9 mouse cellular contexts compared by ENCODE assay signal in genomic region chr5:114308765-114309679, GRCm38 (mm10). TPM values are rescaled to one million over a fixed set of nuclear protein-coding genes. Genes with fewer than 3 reads are reported as not detected.
A peak's percentile ranks its signal among the peaks of the same experiment; 100 is the strongest.
DNase-seq lines count a peak whose midpoint lies in the region; ATAC-seq lines count a peak whose summit lies in the region.
"Had no signal": no experiment of that assay in that cellular context is flagged by ENCODE, and none has a peak within 500 bp of the region (broad histone marks: within the 10 kb centered on the region; RNA-seq: fewer than 3 reads in every experiment).

No protein-coding gene starts in this region.

- 42% methylated on average over 18 of the region's 18 CpGs for WGBS in liver, embryonic 13.5 days (ENCODE audit: insufficient replicate concordance)
- WGBS in stomach, embryonic 16.5 days: 27% methylated on average over 18 of the region's 18 CpGs

- H3K27ac ChIP-seq in liver, embryonic 13.5 days: no peak overlapping the region
- H3K27ac ChIP-seq in stomach, embryonic 16.5 days (ENCODE audit: low read length): no peak overlapping the region

- peak overlapping the region; percentile 36 for H3K4me2 ChIP-seq in liver, embryonic 13.5 days
- peak overlapping the region; percentile 69 for H3K4me2 ChIP-seq in stomach, embryonic 16.5 days (ENCODE audit: low read depth, low read length)

- H3K36me3 ChIP-seq in liver, embryonic 13.5 days: no peaks in the 10 kb centered on the region
- no peaks in the 10 kb centered on the region for H3K36me3 ChIP-seq in stomach, embryonic 16.5 days (ENCODE audit: control insufficient read depth, insufficient read depth, low read length)

- peak; percentile 8 to 63 for DNase-seq in layer of hippocampus, postnatal 14 days (ENCODE audit: low spot score in 2 of 2)
- no peak for DNase-seq in layer of hippocampus, postnatal 36 days
- peak; percentile 69 for DNase-seq in R1 (ENCODE audit: low read depth, low spot score)
- DNase-seq in forelimb bud, embryonic 11.5 days (ENCODE audit: low read depth, low spot score): peak; percentile 66
- no peak for DNase-seq in liver, embryonic 13.5 days
- no peak for DNase-seq in urinary bladder, postnatal 36 days (ENCODE audit: low spot score in 2 of 2)
- no peak for DNase-seq in adrenal gland, postnatal 36 days

- no peak overlapping the region for H3K4me3 ChIP-seq in liver, embryonic 13.5 days (replicated peaks)
- H3K4me3 ChIP-seq in stomach, embryonic 16.5 days (replicated peaks; ENCODE audit: low read length): peak overlapping the region; percentile 34

- no peaks in the 10 kb centered on the region for H3K4me1 ChIP-seq in liver, embryonic 13.5 days (replicated peaks)
- H3K4me1 ChIP-seq in stomach, embryonic 16.5 days (ENCODE audit: control insufficient read depth, insufficient read depth, low read length): peaks cover 7% of the 10 kb centered on the region

- no peaks in the 10 kb centered on the region for H3K9me3 ChIP-seq in liver, embryonic 13.5 days (replicated peaks)
- H3K9me3 ChIP-seq in stomach, embryonic 16.5 days (replicated peaks; ENCODE audit: control insufficient read depth, low read length): no peaks in the 10 kb centered on the region

- no peak overlapping the region for H3K9ac ChIP-seq in liver, embryonic 13.5 days
- peak overlapping the region; percentile 55 for H3K9ac ChIP-seq in stomach, embryonic 16.5 days (ENCODE audit: low read length)

- no peaks in the 10 kb centered on the region for H3K27me3 ChIP-seq in liver, embryonic 13.5 days
- H3K27me3 ChIP-seq in stomach, embryonic 16.5 days (ENCODE audit: control insufficient read depth, insufficient read depth, low read length): no peaks in the 10 kb centered on the region

- ATAC-seq in liver, embryonic 13.5 days (ENCODE audit: low read depth): no peak
- peak; percentile 39 for ATAC-seq in stomach, embryonic 16.5 days (ENCODE audit: insufficient read depth, low FRiP score)

RNA-seq across cellular contexts. Expression of gene Myo1h, which starts 20.1 kb away (rescaled TPM):
- total RNA-seq in layer of hippocampus, postnatal 14 days (2021): under 1 TPM; 0.74 to 0.98 TPM
- 1 to 10 TPM; 2.0 to 3.0 TPM for total RNA-seq in layer of hippocampus, postnatal 36 days (2021)
- polyA plus RNA-seq in liver, embryonic 13.5 days (2015; fragmentation: Nextera tagmentation; extraction: Ambion mirVana): 0.16 and 0.22 TPM in 2 replicates
- 6.0 and 7.5 TPM in 2 replicates for polyA plus RNA-seq in stomach, embryonic 16.5 days (2015; fragmentation: Nextera tagmentation; extraction: Ambion mirVana)
- under 1 TPM in 1 of 2 experiments, not detected in 1; 0.26 TPM for total RNA-seq in adrenal gland, postnatal 36 days (2021)

RNA-seq across cellular contexts. Expression of gene Foxn4, which starts 35.4 kb away (rescaled TPM):
- total RNA-seq in layer of hippocampus, postnatal 14 days (2021): under 1 TPM in 1 of 2 experiments, not detected in 1; 0.12 TPM
- total RNA-seq in layer of hippocampus, postnatal 36 days (2021): not detected
- polyA plus RNA-seq in liver, embryonic 13.5 days (2015; fragmentation: Nextera tagmentation; extraction: Ambion mirVana): not detected in 2 replicates
- polyA plus RNA-seq in stomach, embryonic 16.5 days (2015; fragmentation: Nextera tagmentation; extraction: Ambion mirVana): 0.13 TPM in 1 of 2 replicates, not detected in the other
- total RNA-seq in adrenal gland, postnatal 36 days (2021): not detected
- total RNA-seq: hematopoietic stem cell, adult 5-6 weeks had no signal

Comparison
In these comparisons a context has a peak if more than half of its experiments do, and no peak if none do; other contexts are left out.
1. DNase-seq: peak in layer of hippocampus, postnatal 14 days (2 of 2), R1 (single experiment) and forelimb bud, embryonic 11.5 days (single experiment); none in layer of hippocampus, postnatal 36 days (0 of 2), liver, embryonic 13.5 days (single experiment), urinary bladder, postnatal 36 days (0 of 2) and adrenal gland, postnatal 36 days (0 of 2).